Mouse (Mus musculus): ENCODE measurements around the gene Awat2.
"Not testable (repeated sequence)": the region's sequence is repeated elsewhere in the genome, so short reads cannot be mapped to it uniquely, and the experiment has no call there.

Awat2 gene

GRCm38 (mm10) chrX:100442617-100443016, at the start of gene Awat2:
Awat2 (minus strand) TSS chrX:100442717.
- not testable (repeated sequence) for DNase-seq (ENCODE audit: low read depth, low spot score)

GRCm38 (mm10) chrX:100480317-100480716, 37.8 kb upstream of the Awat2 start:
- peak; percentile 61 for DNase-seq (ENCODE audit: low read depth, low spot score)

GRCm38 (mm10) chrX:100475569-100476223, 33.2 kb upstream of the Awat2 start:
- no peak for DNase-seq (ENCODE audit: low read depth, low spot score)

- DNase-seq (ENCODE audit: low read depth, low spot score): no peak
These were observed 29.0 kb upstream of the Awat2 start for GRCm38 (mm10) chrX:100471491-100471890.

GRCm38 (mm10) chrX:100470126-100470525, 27.6 kb upstream of the Awat2 start:
- DNase-seq (ENCODE audit: low read depth, low spot score): no peak

GRCm38 (mm10) chrX:100468047-100468446, 25.5 kb upstream of the Awat2 start:
- no peak for DNase-seq (ENCODE audit: low read depth, low spot score)

- DNase-seq (ENCODE audit: low read depth, low spot score): peak; percentile 2
These were observed 1.0 kb upstream of the Awat2 start for GRCm38 (mm10) chrX:100443532-100443931.

GRCm38 (mm10) chrX:100432311-100432710, 10.2 kb downstream of the Awat2 start:
- no peak for DNase-seq (ENCODE audit: low read depth, low spot score)

- no peak for DNase-seq (ENCODE audit: low read depth, low spot score)
These were observed 13.8 kb downstream of the Awat2 start, which contains the start of gene Otud6a for GRCm38 (mm10) chrX:100428693-100429092. Otud6a (plus strand) TSS chrX:100429013.

- DNase-seq (ENCODE audit: low read depth, low spot score): no peak
These were observed 33.3 kb downstream of the Awat2 start for GRCm38 (mm10) chrX:100409245-100409644.

GRCm38 (mm10) chrX:100401657-100402056, 40.9 kb downstream of the Awat2 start:
- no peak for DNase-seq (ENCODE audit: low read depth, low spot score)

- no peak for DNase-seq (ENCODE audit: low read depth, low spot score)
These were observed 41.6 kb downstream of the Awat2 start for GRCm38 (mm10) chrX:100400900-100401299.

GRCm38 (mm10) chrX:100395026-100395425, 47.5 kb downstream of the Awat2 start:
- peak; percentile 29 for DNase-seq (ENCODE audit: low read depth, low spot score)

- no peak for DNase-seq (ENCODE audit: low read depth, low spot score)
These were observed 48.2 kb downstream of the Awat2 start for GRCm38 (mm10) chrX:100394223-100394861.

GRCm38 (mm10) chrX:100392304-100392703, 50.2 kb downstream of the Awat2 start:
- DNase-seq (ENCODE audit: low read depth, low spot score): peak; percentile 16

GRCm38 (mm10) chrX:100389887-100390286, 52.6 kb downstream of the Awat2 start:
- DNase-seq (ENCODE audit: low read depth, low spot score): no peak

GRCm38 (mm10) chrX:100356974-100357373, 85.5 kb downstream of the Awat2 start:
- no peak for DNase-seq (ENCODE audit: low read depth, low spot score)

Measured in A20 (cell line).